Mouse (Mus musculus): Measurements from ENCODE around the gene Notch2. TPM values are rescaled to one million over a fixed set of nuclear protein-coding genes. Genes with fewer than 3 reads are reported as not detected.
A peak's percentile ranks its signal among the peaks of the same experiment; 100 is the strongest.

The Notch2 gene
- polyA plus RNA-seq, 1 experiment from 2014 or later, result 29.6 TPM

- peak overlapping the region; percentile 64; the same call in 1 of the 2 replicates for H3K27ac ChIP-seq
- no peaks in the 10 kb centered on the region for H3K9me3 ChIP-seq (replicated peaks)
- 10% methylated on average over 13 of the region's 13 CpGs for WGBS
- H3K36me3 ChIP-seq, result no peaks in the 10 kb centered on the region
- peaks cover 62% of the 10 kb centered on the region for H3K4me1 ChIP-seq
- no peak for DNase-seq (ENCODE audit: low spot score)
- peak overlapping the region; percentile 9; the same call in 1 of the 2 replicates for H3K4me3 ChIP-seq
- no peaks in the 10 kb centered on the region for H3K27me3 ChIP-seq (ENCODE audit: low read depth, poor library complexity, severe bottlenecking)
These were observed 11.0 kb downstream of the Notch2 start for GRCm38 (mm10) chr3:98024288-98024848.

DNA sequence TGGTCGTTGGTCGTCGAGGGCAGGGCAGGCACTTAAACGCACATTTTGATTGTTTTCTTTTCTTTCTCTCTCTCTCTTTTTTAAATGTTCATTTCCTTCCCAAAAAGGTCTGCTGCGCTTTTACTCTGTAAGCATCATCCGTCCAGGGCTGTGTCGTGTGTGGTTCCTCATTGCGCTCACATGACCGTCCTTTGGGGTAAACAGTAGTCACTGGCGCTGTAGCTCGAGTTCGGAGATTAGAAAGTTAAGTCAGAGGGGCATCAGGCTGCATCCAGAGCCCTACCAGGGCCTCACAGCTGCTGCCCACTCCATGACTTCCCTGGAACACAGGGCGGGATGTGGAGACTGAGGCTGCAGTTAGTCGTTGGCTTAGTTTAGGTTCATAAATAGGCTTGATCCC, 12.2 kb downstream of the Notch2 start:
- 45% methylated on average over 14 of the region's 14 CpGs for WGBS
- H3K4me1 ChIP-seq, result peaks cover 62% of the 10 kb centered on the region
- H3K4me3 ChIP-seq, result no peak overlapping the region
- 0 out of 2 replicates have a peak overlapping the region, but pooled peaks have one; percentile 64 for H3K27ac ChIP-seq
- DNase-seq (ENCODE audit: low spot score), result no peak
- no peaks in the 10 kb centered on the region for H3K27me3 ChIP-seq (ENCODE audit: low read depth, poor library complexity, severe bottlenecking)
- no peaks in the 10 kb centered on the region for H3K36me3 ChIP-seq
- no peaks in the 10 kb centered on the region for H3K9me3 ChIP-seq (replicated peaks)

DNA sequence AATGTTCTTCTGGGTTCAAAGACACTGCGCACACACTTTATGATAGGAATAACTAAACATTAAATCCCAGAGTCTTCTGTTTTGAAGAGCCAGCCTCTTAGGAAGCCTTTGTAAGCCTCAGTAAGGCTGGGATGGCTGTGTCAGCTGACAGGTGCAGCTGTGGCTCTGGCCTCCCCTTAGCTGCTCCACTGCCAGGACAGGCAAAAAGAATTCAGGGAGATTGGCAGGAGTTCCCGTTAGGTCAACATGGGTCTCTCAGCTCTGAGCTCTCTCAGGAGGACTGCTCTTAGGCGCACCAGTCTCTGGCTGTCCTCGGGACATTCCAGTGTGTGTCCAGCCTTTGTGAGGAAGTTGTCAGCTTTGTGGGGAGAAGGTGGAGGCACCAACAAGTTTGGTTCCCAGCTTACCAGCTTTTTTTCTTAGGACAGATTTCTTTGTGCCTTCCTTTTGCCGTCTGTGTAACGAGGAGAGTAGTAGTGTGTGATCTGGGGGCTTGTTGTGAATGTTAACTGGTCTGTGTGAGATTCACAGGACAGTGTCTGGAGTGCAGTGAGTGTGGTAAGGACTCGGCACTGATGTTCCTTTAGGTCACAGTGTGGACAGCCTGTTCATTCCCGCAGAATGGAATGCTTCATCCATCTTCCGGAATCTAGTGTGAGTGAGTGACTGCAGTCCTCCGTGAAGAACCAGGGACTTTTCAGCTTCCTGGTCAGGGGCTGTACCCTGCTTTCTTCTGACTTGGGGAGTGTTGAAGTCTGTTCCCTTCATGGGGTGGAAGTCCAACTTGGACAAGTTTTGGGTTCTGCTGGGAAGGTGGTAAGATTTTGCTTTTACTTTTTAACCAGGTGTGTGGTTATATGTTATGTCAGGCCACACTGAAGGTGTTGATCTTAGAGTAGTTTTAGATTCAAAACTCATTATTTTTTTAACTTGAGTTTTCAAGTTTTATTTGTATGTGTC, 12.9 kb downstream of the Notch2 start:
- no peaks in the 10 kb centered on the region for H3K9me3 ChIP-seq (replicated peaks)
- no peak for DNase-seq (ENCODE audit: low spot score)
- 52% methylated on average over 10 of the region's 10 CpGs for WGBS
- peaks cover 65% of the 10 kb centered on the region for H3K4me1 ChIP-seq
- H3K36me3 ChIP-seq, result no peaks in the 10 kb centered on the region
- no peak overlapping the region for H3K4me3 ChIP-seq
- H3K27me3 ChIP-seq (ENCODE audit: low read depth, poor library complexity, severe bottlenecking), result no peaks in the 10 kb centered on the region
- H3K27ac ChIP-seq, result 0 out of 2 replicates have a peak overlapping the region, but pooled peaks have one; percentile 64

GRCm38 (mm10) chr3:98027371-98027774, 14.0 kb downstream of the Notch2 start:
- no peaks in the 10 kb centered on the region for H3K27me3 ChIP-seq (ENCODE audit: low read depth, poor library complexity, severe bottlenecking)
- no peaks in the 10 kb centered on the region for H3K9me3 ChIP-seq (replicated peaks)
- no peak for DNase-seq (ENCODE audit: low spot score)
- WGBS, result 51% methylated on average over 3 of the region's 3 CpGs
- H3K4me1 ChIP-seq, result peaks cover 75% of the 10 kb centered on the region
- H3K36me3 ChIP-seq, result no peaks in the 10 kb centered on the region
- no peak overlapping the region for H3K4me3 ChIP-seq
- no peak overlapping the region for H3K27ac ChIP-seq

GRCm38 (mm10) chr3:98028072-98028471, 14.7 kb downstream of the Notch2 start:
- H3K36me3 ChIP-seq, result no peaks in the 10 kb centered on the region
- H3K4me1 ChIP-seq, result peaks cover 80% of the 10 kb centered on the region
- H3K27ac ChIP-seq, result no peak overlapping the region
- H3K27me3 ChIP-seq (ENCODE audit: low read depth, poor library complexity, severe bottlenecking), result no peaks in the 10 kb centered on the region
- H3K4me3 ChIP-seq, result no peak overlapping the region
- 66% methylated on average over 4 of the region's 4 CpGs for WGBS
- DNase-seq (ENCODE audit: low spot score), result no peak
- H3K9me3 ChIP-seq (replicated peaks), result no peaks in the 10 kb centered on the region

DNA sequence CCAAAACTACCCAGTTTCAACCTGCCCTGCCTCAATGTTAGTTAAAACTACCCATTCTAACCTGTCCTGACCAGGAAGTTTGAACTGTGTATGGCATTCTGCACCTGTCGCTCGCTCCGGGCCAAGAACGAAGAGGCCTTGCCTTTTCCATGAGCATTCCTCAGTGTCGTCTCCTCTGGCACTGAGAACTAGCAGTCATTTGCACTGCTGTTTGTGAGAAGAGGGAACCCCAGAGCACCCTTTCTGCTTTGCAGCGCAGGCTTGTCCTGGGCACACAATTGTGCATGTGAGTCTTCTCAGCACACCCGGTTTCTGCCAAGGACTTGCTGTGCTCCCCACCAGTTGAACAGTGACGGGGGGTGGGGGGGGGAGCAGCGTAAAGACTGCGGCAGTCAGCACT, 15.6 kb downstream of the Notch2 start:
- no peaks in the 10 kb centered on the region for H3K27me3 ChIP-seq (ENCODE audit: low read depth, poor library complexity, severe bottlenecking)
- H3K4me3 ChIP-seq, result no peak overlapping the region
- no peaks in the 10 kb centered on the region for H3K36me3 ChIP-seq
- no peaks in the 10 kb centered on the region for H3K9me3 ChIP-seq (replicated peaks)
- peaks cover 84% of the 10 kb centered on the region for H3K4me1 ChIP-seq
- 84% methylated on average over 10 of the region's 10 CpGs for WGBS
- H3K27ac ChIP-seq, result no peak overlapping the region
- DNase-seq (ENCODE audit: low spot score), result no peak

GRCm38 (mm10) chr3:98031104-98031503, 17.8 kb downstream of the Notch2 start:
- Histone ChIP-seq H3K9me3 (replicated peaks) (no peaks in the 10 kb centered on the region), H3K27me3 (ENCODE audit: low read depth, poor library complexity, severe bottlenecking) (no peaks in the 10 kb centered on the region), H3K4me1 (peaks cover 84% of the 10 kb centered on the region), H3K27ac (no peak overlapping the region), H3K36me3 (no peaks in the 10 kb centered on the region), H3K4me3 (no peak overlapping the region)
- 88% methylated on average over 7 of the region's 7 CpGs for WGBS
- no peak for DNase-seq (ENCODE audit: low spot score)

- peaks cover 89% of the 10 kb centered on the region for H3K4me1 ChIP-seq
- H3K27me3 ChIP-seq (ENCODE audit: low read depth, poor library complexity, severe bottlenecking), result no peaks in the 10 kb centered on the region
- H3K27ac ChIP-seq, result no peak overlapping the region
- 59% methylated on average over 3 of the region's 3 CpGs for WGBS
- DNase-seq (ENCODE audit: low spot score), result no peak
- no peak overlapping the region for H3K4me3 ChIP-seq
- H3K36me3 ChIP-seq, result no peaks in the 10 kb centered on the region
- H3K9me3 ChIP-seq (replicated peaks), result no peaks in the 10 kb centered on the region
These were observed 18.9 kb downstream of the Notch2 start for GRCm38 (mm10) chr3:98032191-98032590.

DNA sequence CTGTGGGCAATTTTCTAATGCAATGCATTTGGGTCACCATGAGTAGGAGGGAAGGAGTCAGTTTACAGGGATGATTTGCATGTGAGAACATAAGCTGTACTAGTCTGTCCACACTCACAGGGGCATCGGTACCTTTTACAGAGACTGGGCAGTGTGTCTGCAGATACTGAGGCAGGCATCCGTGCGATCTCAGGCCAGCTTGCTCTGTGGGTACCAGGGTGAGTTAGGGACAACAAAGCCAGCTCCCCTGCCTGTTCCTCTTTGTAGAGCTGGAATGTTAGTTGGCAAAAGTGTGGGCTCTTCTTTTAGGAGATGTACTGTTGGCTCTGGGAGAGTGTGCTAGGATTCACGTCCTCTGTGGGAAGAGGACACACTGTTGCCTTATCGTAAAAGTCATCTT, 19.6 kb downstream of the Notch2 start:
- H3K4me1 ChIP-seq, result peaks cover 92% of the 10 kb centered on the region
- no peaks in the 10 kb centered on the region for H3K36me3 ChIP-seq
- H3K4me3 ChIP-seq, result no peak overlapping the region
- 53% methylated on average over 5 of the region's 5 CpGs for WGBS
- DNase-seq (ENCODE audit: low spot score), result no peak
- no peak overlapping the region for H3K27ac ChIP-seq
- H3K27me3 ChIP-seq (ENCODE audit: low read depth, poor library complexity, severe bottlenecking), result no peaks in the 10 kb centered on the region
- no peaks in the 10 kb centered on the region for H3K9me3 ChIP-seq (replicated peaks)

GRCm38 (mm10) chr3:98034622-98035593, 21.6 kb downstream of the Notch2 start:
- H3K9me3 ChIP-seq (replicated peaks), result no peaks in the 10 kb centered on the region
- peak overlapping the region; percentile 32; the same call in 1 of the 2 replicates for H3K27ac ChIP-seq
- H3K27me3 ChIP-seq (ENCODE audit: low read depth, poor library complexity, severe bottlenecking), result no peaks in the 10 kb centered on the region
- peaks cover 95% of the 10 kb centered on the region for H3K4me1 ChIP-seq
- H3K4me3 ChIP-seq, result no peak overlapping the region
- H3K36me3 ChIP-seq, result no peaks in the 10 kb centered on the region
- 66% methylated on average over 15 of the region's 15 CpGs for WGBS
- DNase-seq (ENCODE audit: low spot score), result no peak

DNA sequence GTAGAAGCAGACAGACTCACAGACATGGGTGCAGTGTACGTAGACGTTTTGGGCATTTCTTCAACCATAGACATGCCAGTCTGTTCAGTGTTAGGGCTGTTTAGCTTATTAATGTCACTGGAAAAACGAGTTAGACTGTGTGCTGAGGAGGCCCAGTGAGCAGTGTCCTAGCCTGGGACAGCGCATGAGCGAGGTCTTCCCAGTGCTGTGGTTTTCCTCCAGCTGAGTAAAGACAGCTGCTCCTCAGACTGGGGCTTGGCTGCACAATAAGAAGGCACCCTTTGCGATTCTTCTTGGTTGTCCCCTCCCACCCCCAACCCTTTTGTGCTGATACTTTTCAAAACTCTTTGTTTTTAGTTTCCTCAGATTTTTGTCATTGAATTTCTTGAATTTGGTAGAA, 22.8 kb downstream of the Notch2 start:
- no peak for DNase-seq (ENCODE audit: low spot score)
- Histone ChIP-seq H3K4me3 (no peak overlapping the region), H3K4me1 (peaks cover 87% of the 10 kb centered on the region), H3K9me3 (replicated peaks) (no peaks in the 10 kb centered on the region), H3K36me3 (peaks cover 3% of the 10 kb centered on the region; the same call in 1 of the 2 replicates), H3K27me3 (ENCODE audit: low read depth, poor library complexity, severe bottlenecking) (no peaks in the 10 kb centered on the region), H3K27ac (peak overlapping the region; percentile 61; the same call in 1 of the 2 replicates)
- 73% methylated on average over 6 of the region's 6 CpGs for WGBS

DNA sequence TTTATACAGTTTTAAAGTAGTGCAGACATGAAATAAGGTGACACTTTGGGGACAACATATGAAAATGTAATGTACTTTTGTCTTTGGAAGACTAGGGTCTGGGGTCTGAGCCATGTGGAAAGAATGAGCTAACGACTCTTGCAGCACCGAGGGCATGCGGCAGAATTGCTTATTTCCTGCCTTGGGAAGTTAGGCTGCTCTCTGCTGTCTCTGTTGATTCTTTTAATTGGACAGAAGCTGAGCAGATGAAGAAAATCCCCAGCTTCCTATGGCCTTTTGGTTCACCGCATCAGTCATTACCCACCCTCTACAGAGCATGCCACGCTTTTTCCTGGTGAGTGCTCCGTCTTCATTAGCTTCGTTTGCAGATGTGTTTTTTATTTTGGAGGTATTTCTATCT, 23.8 kb downstream of the Notch2 start:
- no peak overlapping the region for H3K4me3 ChIP-seq
- no peaks in the 10 kb centered on the region for H3K27me3 ChIP-seq (ENCODE audit: low read depth, poor library complexity, severe bottlenecking)
- H3K9me3 ChIP-seq (replicated peaks), result no peaks in the 10 kb centered on the region
- peaks cover 85% of the 10 kb centered on the region for H3K4me1 ChIP-seq
- peaks cover 3% of the 10 kb centered on the region; the same call in 1 of the 2 replicates for H3K36me3 ChIP-seq
- WGBS, result 41% methylated on average over 7 of the region's 7 CpGs
- no peak overlapping the region; the same call in 1 of the 2 replicates for H3K27ac ChIP-seq
- DNase-seq (ENCODE audit: low spot score), result no peak

Measured in limb, embryonic 10.5 days (tissue).